Mouse (Mus musculus) adrenal gland, postnatal 10 days (tissue): ENCODE data around the gene Trmt10a. TPM values are rescaled to one million over a fixed set of nuclear protein-coding genes. Genes with fewer than 3 reads are reported as not detected.
"Not testable (repeated sequence)": the region's sequence is repeated elsewhere in the genome, so short reads cannot be mapped to it uniquely, and the experiment has no call there.

Source experiments
- DNase-seq: peaks from one replicate; pipeline ENCODE4 v3.0.0; 2021; ENCODE audit warnings: mixed read lengths
- total RNA-seq, 2 experiments: library from RNA; stranded (reverse); gene quantifications; 2 replicates each; pipeline ENCODE4 v1.2.3; 2021

Gene Trmt10a
- total RNA-seq, 2 experiments from 2014 or later = 8.2 to 10.9 TPM

GRCm38 (mm10) chr3:138133916-138134315 lies 9.3 kb upstream of the Trmt10a start:
- no peak for DNase-seq

- DNase-seq = no peak
Observed at GRCm38 (mm10) chr3:138134528-138134927, 8.7 kb upstream of the Trmt10a start.

- not testable (repeated sequence) for DNase-seq
Observed at GRCm38 (mm10) chr3:138138146-138138545, 5.1 kb upstream of the Trmt10a start.

- no peak for DNase-seq
Observed at GRCm38 (mm10) chr3:138139663-138140062, 3.6 kb upstream of the Trmt10a start.

GRCm38 (mm10) chr3:138142052-138142732 lies 1.1 kb upstream of the Trmt10a start:
- DNase-seq = peak; percentile 25

GRCm38 (mm10) chr3:138142733-138143314 lies 424 bp upstream of the Trmt10a start:
- DNase-seq = no peak

- no peak for DNase-seq
Observed at GRCm38 (mm10) chr3:138144060-138144641, 903 bp downstream of the Trmt10a start.

GRCm38 (mm10) chr3:138144642-138145171 lies 1.5 kb downstream of the Trmt10a start, which contains the start of gene Mttp:
TSS of gene Mttp (minus strand) at chr3:138144968.
- DNase-seq = peak; percentile 83

- DNase-seq = no peak
Observed at GRCm38 (mm10) chr3:138148811-138149210, 5.6 kb downstream of the Trmt10a start.

- no peak for DNase-seq
Observed at GRCm38 (mm10) chr3:138155062-138155461, 11.8 kb downstream of the Trmt10a start.

GRCm38 (mm10) chr3:138156651-138157050 lies 13.4 kb downstream of the Trmt10a start:
- no peak for DNase-seq

GRCm38 (mm10) chr3:138161623-138162022 lies 18.4 kb downstream of the Trmt10a start:
- DNase-seq = no peak

GRCm38 (mm10) chr3:138162553-138163183 lies 19.4 kb downstream of the Trmt10a start:
- DNase-seq = no peak

GRCm38 (mm10) chr3:138173291-138173690 lies 30.0 kb downstream of the Trmt10a start:
- no peak for DNase-seq

- no peak for DNase-seq
Observed at GRCm38 (mm10) chr3:138175551-138175950, 32.3 kb downstream of the Trmt10a start.

- DNase-seq = no peak
Observed at GRCm38 (mm10) chr3:138182019-138182418, 38.8 kb downstream of the Trmt10a start.

GRCm38 (mm10) chr3:138183371-138183770 lies 40.1 kb downstream of the Trmt10a start:
- no peak for DNase-seq

- peak; percentile 45 for DNase-seq
Observed at GRCm38 (mm10) chr3:138185290-138185689, 42.0 kb downstream of the Trmt10a start.

- DNase-seq = no peak
Observed at GRCm38 (mm10) chr3:138185995-138186930, 43.0 kb downstream of the Trmt10a start.

GRCm38 (mm10) chr3:138192260-138192659 lies 49.0 kb downstream of the Trmt10a start:
- DNase-seq = peak; percentile 34

GRCm38 (mm10) chr3:138193683-138194302 lies 50.5 kb downstream of the Trmt10a start, which contains the start of gene 4930579F01Rik:
TSS of gene 4930579F01Rik (minus strand) at chr3:138193825.
- DNase-seq = no peak
